Mouse (Mus musculus) layer of hippocampus, adult 9-11 months (tissue): ENCODE measurements around the gene Tie1.
"Not testable (repeated sequence)": the region's sequence is repeated elsewhere in the genome, so short reads cannot be mapped to it uniquely, and the experiment has no call there.

Experiments
- DNase-seq: peaks from one replicate; pipeline ENCODE4 v3.0.0; 2022

The Tie1 gene

GRCm38 (mm10) chr4:118489717-118490132, at the start of gene Tie1:
Gene Tie1 (minus strand): TSS chr4:118490061.
- DNase-seq = no peak

DNA sequence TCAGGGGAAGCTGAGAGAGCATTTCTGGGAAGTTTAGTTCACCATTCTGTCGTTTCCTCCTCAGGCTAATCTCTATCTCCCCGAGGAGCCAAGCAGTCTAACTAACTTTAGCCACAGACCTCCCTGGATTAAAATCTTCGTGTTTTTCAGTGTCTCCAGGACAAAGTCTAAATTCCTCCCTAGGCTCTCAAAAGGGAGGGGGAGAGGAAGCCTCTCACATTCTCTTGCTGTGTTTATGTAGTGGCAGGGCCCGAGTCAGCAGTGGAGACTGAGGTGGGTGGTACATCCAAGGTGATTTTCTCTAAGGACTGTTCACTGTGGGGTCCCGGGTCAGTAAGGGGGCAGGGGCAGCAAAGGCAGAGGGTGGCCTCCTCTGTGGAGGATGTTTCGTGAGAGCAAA, 47.9 kb upstream of the Tie1 start:
- no peak for DNase-seq

DNA sequence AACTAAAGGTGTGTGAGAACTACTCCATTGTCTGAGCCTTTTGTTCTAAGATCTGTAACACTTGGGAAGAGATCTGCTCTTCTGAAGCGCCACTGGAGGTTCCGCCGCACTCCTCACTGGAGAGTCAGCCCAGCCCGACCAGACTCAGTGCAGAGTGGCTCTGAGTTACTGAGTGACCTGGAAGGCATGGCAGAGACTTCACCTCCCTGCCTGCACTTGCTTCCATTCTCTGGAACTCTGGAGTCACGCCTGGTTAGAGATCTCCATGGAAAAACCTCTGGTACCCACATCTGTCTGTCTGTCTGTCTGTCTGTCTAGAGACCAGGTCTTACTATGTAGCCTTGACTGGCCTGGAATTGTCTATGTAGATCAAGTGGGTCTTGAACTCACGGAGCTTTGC, 45.7 kb upstream of the Tie1 start:
- DNase-seq = no peak

GRCm38 (mm10) chr4:118533605-118534004, 43.7 kb upstream of the Tie1 start:
- DNase-seq = no peak

- no peak for DNase-seq
Measured at GRCm38 (mm10) chr4:118533156-118533555, 43.3 kb upstream of the Tie1 start.

DNA sequence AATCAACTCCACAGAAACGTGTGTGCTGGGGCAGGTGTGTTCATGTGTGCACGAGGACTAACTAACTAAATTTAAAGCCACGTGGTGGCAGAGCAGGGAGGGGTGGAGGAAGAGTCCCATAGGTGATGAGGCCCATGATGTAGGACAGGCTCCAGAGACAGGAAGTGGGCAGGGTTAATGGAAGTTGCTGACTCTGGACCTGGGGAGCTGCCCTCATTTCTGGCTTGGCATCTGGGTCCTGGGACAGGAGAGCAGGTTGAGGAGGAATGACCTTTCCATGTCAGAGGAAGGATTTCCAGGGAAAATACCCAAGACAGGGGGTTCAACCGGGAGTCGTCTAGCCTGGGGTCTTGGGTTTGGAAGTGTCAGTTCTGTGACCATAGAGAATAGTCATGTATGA, 42.8 kb upstream of the Tie1 start:
- no peak for DNase-seq

GRCm38 (mm10) chr4:118527720-118528119, 37.9 kb upstream of the Tie1 start:
- DNase-seq = no peak

DNA sequence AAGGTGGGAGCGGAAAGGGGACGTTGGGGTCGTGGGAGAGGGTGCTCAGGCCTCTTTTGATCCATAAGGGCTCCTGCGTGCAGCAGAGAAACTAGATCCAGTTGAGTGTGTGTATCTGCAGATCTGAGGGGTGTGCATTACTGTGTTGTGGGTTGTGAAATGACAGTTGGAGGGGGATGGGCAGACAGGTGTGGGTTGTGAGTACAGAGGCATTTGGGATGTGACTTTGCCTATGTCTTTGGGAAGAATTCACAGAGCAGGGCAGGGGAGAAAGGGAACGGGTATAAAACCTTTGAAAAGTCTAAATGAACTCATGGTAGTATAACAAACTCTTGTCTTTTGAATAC, 37.4 kb upstream of the Tie1 start:
- DNase-seq = no peak

DNA sequence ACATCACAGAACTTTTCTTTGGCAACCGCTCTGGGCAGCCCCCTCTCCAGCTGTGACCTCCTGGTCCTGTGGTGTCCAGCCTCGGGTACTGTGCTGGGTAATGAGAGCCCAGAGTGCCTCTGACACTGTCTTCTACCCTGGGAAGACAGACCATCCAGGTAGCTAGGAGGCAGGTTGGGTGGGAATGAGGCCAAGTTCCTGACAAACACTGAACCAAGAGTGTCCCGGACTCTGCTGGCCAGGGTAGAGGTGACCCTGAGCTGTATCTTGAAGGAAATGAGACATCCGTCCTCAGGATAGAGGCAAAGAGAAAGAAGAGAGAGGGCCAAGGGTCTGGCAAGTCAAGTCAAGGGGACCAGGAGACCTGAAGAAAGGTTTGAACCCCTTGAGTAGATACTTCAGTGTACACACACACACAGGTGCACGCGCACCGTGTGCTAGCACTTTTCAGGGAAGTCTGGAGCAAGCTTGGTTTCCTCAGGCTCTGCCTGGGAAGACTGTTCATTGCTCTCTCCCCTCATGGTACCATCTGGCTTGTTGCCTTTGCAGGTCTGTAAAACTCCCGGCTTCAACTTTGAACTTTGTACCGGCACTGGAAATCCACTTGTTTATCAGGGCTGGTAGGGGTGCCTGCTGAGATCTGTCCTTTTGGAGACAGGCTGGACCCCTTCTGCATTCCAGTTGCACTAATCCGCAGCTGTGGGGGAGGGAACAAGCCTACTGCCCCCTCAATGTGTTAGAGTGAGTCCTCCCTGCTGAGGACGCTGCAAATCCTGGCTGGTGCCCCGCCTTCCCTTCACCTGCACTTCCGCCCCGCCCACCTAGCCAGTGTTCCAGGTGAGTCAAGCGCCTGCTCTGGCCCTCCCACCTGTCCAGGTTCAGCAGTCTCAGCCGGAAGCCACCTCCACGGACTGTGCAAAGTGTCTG, 36.8 kb upstream of the Tie1 start, which contains the start of gene 2610528J11Rik:
2610528J11Rik (plus strand) TSS at position 592 of the 927 bp plus-strand sequence.
- DNase-seq = no peak

- DNase-seq = no peak
Measured at GRCm38 (mm10) chr4:118525779-118526178, 35.9 kb upstream of the Tie1 start.

DNA sequence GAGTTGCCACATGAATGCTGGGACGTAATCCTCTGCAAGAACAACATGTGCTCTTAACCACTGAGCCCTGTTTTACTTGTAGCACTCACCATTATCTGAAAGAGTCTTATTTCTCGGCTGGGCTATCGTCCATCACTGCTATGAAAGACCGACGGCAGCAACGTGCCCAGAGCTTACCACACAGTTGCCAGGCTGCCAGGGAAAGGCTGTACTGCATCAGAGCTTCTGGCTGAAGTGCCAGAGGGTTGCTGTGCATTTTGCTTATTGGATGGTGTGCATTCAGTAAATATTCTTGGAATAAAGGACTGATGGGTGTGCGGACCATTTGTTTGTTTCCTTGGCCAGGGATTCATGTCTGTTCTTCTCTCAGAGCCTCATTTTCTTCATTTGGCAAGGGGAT, 34.1 kb upstream of the Tie1 start:
- DNase-seq = no peak

DNA sequence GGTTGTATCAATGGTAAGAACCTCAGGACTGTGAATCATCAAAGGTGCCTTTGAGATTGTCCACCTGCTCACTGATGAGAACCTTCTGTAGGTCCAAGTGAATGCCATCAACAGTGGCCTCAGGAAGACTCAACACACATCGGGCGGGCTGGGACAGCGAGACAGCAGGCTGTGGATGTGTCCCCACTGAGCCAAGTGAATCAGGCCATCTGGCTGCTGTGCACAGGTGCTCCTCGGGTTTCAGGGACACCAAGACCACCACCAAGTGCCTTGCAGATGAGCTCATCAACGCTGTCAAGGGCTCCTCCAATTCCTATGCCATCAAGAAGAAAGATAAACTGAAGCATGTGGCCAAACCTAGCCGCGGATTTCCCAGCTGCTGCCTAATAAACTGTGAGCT, 32.4 kb upstream of the Tie1 start:
- DNase-seq = no peak

DNA sequence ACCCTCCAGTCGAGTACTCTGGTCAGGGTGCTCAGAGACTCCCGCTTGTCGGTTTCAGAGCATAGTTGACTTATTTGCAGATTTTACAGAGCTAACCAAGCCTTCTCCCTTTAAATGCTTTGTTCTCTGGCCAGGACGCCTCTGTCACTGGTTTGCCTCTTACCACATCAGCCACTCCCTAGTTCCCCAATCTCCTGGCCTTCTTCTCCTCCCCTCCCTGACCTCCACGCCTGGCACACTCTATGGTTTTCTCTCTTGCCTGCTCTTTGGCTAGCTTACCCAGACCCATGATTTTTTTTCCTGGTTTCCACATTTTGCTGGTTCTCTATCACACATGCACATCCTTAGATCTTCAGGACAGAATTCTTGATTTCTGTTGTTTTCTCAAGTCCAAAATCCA, 28.3 kb upstream of the Tie1 start:
- DNase-seq = no peak

DNA sequence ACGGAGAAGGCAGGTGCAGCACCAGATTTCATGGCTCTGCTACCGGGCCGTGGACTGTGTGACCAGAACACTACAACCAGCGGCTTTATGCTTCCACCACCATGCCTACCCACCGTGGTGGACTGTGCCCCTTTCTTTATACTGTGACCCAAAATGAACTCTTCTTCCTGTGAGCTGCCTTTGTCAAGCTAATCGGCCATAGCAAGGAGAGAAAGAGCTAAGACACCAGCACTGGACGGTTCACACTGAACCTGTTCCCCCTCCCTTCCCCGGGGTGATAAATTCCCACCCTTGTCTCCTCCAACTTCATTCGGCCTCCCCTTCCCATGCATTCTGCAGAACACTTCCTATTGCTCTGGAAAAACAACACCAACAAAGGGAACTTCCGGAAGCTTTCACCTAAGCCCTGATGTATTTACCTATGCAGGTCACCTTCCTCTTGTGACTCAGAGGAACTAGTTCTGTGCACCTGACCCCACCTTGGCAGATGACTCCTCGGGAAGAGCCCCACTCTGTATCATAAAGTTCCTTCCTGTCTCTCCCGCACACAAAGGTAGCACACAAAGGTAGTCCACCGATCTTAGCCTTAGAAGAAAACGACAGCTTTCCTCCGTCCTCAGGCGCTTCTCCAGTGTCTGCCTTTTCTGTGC, 27.8 kb upstream of the Tie1 start:
- no peak for DNase-seq

DNA sequence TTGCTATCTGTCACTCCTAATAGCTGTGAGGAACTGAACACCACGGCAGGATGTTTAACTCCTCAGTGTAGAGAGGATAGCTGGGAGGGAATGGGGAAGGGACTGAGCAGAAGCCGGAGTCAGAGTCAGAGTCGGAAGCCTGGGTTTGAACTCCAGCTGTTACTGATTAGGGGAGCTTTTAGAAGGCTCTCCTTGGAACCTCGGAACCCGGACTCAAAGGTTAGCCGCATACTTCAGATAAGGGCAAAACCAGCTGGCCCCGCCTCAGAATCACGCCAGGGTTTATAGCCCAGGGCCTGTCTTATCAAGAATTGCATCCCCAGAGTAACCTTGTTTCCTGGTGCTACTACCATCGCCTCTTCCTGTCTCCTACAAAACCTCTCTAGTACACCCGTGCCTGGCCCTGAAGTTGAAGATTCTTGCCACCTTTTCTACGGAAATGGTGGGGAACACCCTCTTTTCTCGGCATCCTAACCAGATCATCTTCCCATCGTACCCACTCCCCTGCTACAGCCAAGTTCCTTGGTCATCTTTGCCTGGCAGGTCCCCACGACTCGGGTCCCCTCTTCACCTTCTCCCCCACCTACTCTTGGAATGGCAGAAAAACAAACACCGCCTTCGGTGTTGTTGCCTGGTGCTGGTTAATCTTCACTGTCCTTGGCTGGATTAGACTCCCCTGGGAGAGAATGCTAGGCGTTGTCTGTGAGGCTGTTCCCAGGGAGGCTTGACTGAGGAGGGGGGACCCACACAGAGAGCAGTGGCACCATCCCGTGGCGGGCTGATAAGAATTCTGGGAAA, 27.0 kb upstream of the Tie1 start:
- no peak for DNase-seq

DNA sequence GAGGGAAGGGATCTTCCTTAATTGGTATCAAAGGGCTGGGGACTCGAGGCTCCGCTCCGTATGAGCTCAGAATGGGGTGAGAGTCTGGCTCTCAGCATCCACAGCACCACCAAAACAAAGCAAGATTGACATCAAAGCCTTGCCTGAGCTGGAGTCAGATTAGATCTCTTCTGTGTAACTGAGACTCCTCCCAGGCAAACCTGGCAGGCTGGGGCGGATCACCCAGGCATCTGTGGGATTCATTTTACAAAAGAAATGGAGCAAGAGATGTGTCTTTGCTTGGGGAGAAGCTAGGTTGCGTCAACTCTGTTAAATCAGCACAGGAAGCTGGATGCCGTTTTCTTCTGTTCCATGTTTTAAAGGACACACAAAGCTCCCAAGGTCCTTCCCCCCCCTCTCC, 19.2 kb upstream of the Tie1 start:
- no peak for DNase-seq

GRCm38 (mm10) chr4:118507171-118507570, 17.3 kb upstream of the Tie1 start:
- DNase-seq = not testable (repeated sequence)

GRCm38 (mm10) chr4:118505551-118505950, 15.7 kb upstream of the Tie1 start:
- DNase-seq = no peak

DNA sequence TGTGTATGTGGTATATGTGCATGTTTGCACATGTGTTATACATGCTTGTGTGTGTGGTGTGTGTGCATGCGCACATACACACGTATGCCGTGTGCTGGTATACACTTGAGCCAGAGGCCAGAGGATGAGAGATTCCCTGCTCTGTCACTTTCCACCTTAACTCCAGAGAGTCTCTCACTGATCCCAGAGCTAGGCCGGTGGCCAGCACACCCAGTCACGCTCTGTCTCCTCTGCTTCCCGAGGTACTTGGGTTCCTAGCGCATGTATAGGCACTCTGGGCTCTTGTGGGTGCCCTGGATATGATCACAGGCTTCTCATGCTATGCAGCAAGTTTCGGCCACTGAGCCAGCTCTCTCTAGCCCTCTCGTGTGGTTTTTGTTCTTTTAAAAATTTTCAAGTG, 10.9 kb upstream of the Tie1 start:
- no peak for DNase-seq

GRCm38 (mm10) chr4:118500171-118500724, 10.4 kb upstream of the Tie1 start:
- no peak for DNase-seq

DNA sequence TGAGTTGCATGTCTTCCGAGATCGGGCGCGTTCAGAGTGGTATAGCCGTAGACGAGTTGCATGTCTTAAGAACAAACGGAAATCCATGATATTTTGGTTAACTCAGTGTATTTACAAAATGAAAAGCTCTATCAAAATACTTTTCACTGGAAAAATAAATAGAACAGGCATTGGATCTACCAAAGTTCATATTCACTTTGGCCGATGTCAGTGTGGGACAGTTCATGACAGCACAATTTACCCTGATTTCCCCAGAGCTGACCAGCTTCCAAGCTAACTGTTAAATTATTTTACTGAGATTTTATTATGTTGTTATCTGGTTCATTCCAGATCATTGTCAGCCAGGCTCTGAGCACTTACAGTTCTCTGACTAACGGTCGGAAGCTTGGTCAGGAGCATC, 600 bp upstream of the Tie1 start:
- no peak for DNase-seq

- no peak for DNase-seq
Measured at GRCm38 (mm10) chr4:118476773-118477530, 12.9 kb downstream of the Tie1 start.
